Mouse (Mus musculus): ENCODE measurements around the gene Efcab12. TPM values are rescaled to one million over a fixed set of nuclear protein-coding genes. Genes with fewer than 3 reads are reported as not detected.
"Not testable (repeated sequence)": the region's sequence is repeated elsewhere in the genome, so short reads cannot be mapped to it uniquely, and the experiment has no call there.

The Efcab12 gene
- total RNA-seq (2021), result under 1 TPM; 0.58 to 0.80 TPM
- long read RNA-seq, experiment 1, partial matches to known transcripts, result 0 of 1 reads
- long read RNA-seq, experiment 1, other reads (novel, unspliced or antisense), result 0 of 1 reads
- long read RNA-seq, experiment 2, partial matches to known transcripts, result 2 of 2 reads
- long read RNA-seq, experiment 2, other reads (novel, unspliced or antisense), result 0 of 2 reads

GRCm38 (mm10) chr6:115838161-115838597, at the start of gene Efcab12:
Gene Efcab12, minus strand, starts transcription at chr6:115838412.
- DNase-seq (ENCODE audit: low spot score in 2 of 2), result peak in 1 of 2 experiments; percentile 57

GRCm38 (mm10) chr6:115886894-115887293, 48.7 kb upstream of the Efcab12 start:
- DNase-seq (ENCODE audit: low spot score in 2 of 2), result no peak

- DNase-seq (ENCODE audit: low spot score in 2 of 2), result no peak
Measured at GRCm38 (mm10) chr6:115884018-115884417, 45.8 kb upstream of the Efcab12 start.

- peak in 1 of 2 experiments; percentile 15 for DNase-seq (ENCODE audit: low spot score in 2 of 2)
Measured at GRCm38 (mm10) chr6:115880751-115881150, 42.5 kb upstream of the Efcab12 start.

GRCm38 (mm10) chr6:115879736-115880135, 41.5 kb upstream of the Efcab12 start:
- DNase-seq (ENCODE audit: low spot score in 2 of 2), result no peak

GRCm38 (mm10) chr6:115878694-115879093, 40.5 kb upstream of the Efcab12 start:
- no peak for DNase-seq (ENCODE audit: low spot score in 2 of 2)

GRCm38 (mm10) chr6:115877239-115877638, 39.0 kb upstream of the Efcab12 start:
- DNase-seq (ENCODE audit: low spot score in 2 of 2), result no peak

GRCm38 (mm10) chr6:115871318-115871717, 33.1 kb upstream of the Efcab12 start:
- DNase-seq (ENCODE audit: low spot score in 2 of 2), result not testable (repeated sequence)

GRCm38 (mm10) chr6:115867157-115867556, 28.9 kb upstream of the Efcab12 start:
- DNase-seq (ENCODE audit: low spot score in 2 of 2), result not testable (repeated sequence)

- DNase-seq (ENCODE audit: low spot score in 2 of 2), result no peak
Measured at GRCm38 (mm10) chr6:115865246-115865645, 27.0 kb upstream of the Efcab12 start.

GRCm38 (mm10) chr6:115863340-115863841, 25.2 kb upstream of the Efcab12 start:
- no peak for DNase-seq (ENCODE audit: low spot score in 2 of 2)

- DNase-seq (ENCODE audit: low spot score in 2 of 2), result no peak
Measured at GRCm38 (mm10) chr6:115860027-115860556, 21.9 kb upstream of the Efcab12 start.

GRCm38 (mm10) chr6:115859258-115859657, 21.0 kb upstream of the Efcab12 start:
- no peak for DNase-seq (ENCODE audit: low spot score in 2 of 2)

- DNase-seq (ENCODE audit: low spot score in 2 of 2), result no peak
Measured at GRCm38 (mm10) chr6:115856361-115856745, 18.1 kb upstream of the Efcab12 start.

- no peak for DNase-seq (ENCODE audit: low spot score in 2 of 2)
Measured at GRCm38 (mm10) chr6:115855733-115856360, 17.6 kb upstream of the Efcab12 start.

GRCm38 (mm10) chr6:115854432-115854831, 16.2 kb upstream of the Efcab12 start:
- no peak for DNase-seq (ENCODE audit: low spot score in 2 of 2)

- no peak for DNase-seq (ENCODE audit: low spot score in 2 of 2)
Measured at GRCm38 (mm10) chr6:115853985-115854384, 15.8 kb upstream of the Efcab12 start.

- DNase-seq (ENCODE audit: low spot score in 2 of 2), result peak; percentile 88 to 90
Measured at GRCm38 (mm10) chr6:115853091-115853813, 15.0 kb upstream of the Efcab12 start, which contains the start of the genes Mbd4 and Ift122. Gene Mbd4, minus strand, starts transcription at chr6:115853371. Gene Ift122, plus strand, starts transcription at chr6:115853470.

GRCm38 (mm10) chr6:115852446-115853090, 14.4 kb upstream of the Efcab12 start:
- no peak for DNase-seq (ENCODE audit: low spot score in 2 of 2)

- DNase-seq (ENCODE audit: low spot score in 2 of 2), result no peak
Measured at GRCm38 (mm10) chr6:115848598-115849304, 10.5 kb upstream of the Efcab12 start.

Measured in adrenal gland, adult 18-20 months (tissue).